Mouse (Mus musculus) heart, embryonic 12.5 days (tissue): ENCODE measurements around the gene Mlx. TPM values are rescaled to one million over a fixed set of nuclear protein-coding genes. Genes with fewer than 3 reads are reported as not detected.
A peak's percentile ranks its signal among the peaks of the same experiment; 100 is the strongest.

ENCODE experiments used
- ATAC-seq: fragments of 200-750 bp; cut with Nextera tagmentation; 2 replicates; pipeline ENCODE4 v1.8.0; 2017; ENCODE audit warnings: moderate TSS enrichment, moderate library complexity; ENCODE audit not compliant: insufficient number of reproducible peaks, low FRiP score
- H3K27ac ChIP-seq: fragments of 300-500 bp; sonication (generic); 2 replicates; pipeline ENCODE4 v1.5.1; 2016; ENCODE audit warnings: mild to moderate bottlenecking, moderate library complexity; ENCODE audit not compliant: poor library complexity, severe bottlenecking
- H3K27me3 ChIP-seq: fragments of 300-500 bp; sonication (generic); replicated peaks from 2 replicates; pipeline ENCODE4 v1.6.1; 2016; ENCODE audit warnings: mild to moderate bottlenecking, moderate library complexity
- H3K36me3 ChIP-seq: fragments of 300-500 bp; sonication (generic); 2 replicates; pipeline ENCODE4 v1.6.1; 2016; ENCODE audit warnings: mild to moderate bottlenecking, moderate library complexity
- H3K4me1 ChIP-seq: fragments of 300-500 bp; sonication (generic); replicated peaks from 2 replicates; pipeline ENCODE4 v1.6.1; 2016; ENCODE audit warnings: mild to moderate bottlenecking
- H3K4me2 ChIP-seq: fragments of 300-500 bp; sonication (generic); 2 replicates; pipeline ENCODE4 v1.6.1; 2016; ENCODE audit warnings: mild to moderate bottlenecking, moderate library complexity
- H3K4me3 ChIP-seq: fragments of 300-500 bp; sonication (generic); 2 replicates; pipeline ENCODE4 v1.5.1; 2016; ENCODE audit warnings: mild to moderate bottlenecking
- H3K9ac ChIP-seq: fragments of 300-500 bp; sonication (generic); 2 replicates; pipeline ENCODE4 v1.6.1; 2016; ENCODE audit warnings: mild to moderate bottlenecking, moderate library complexity
- H3K9me3 ChIP-seq: fragments of 300-500 bp; sonication (generic); replicated peaks from 2 replicates; pipeline ENCODE4 v1.6.1; 2016; ENCODE audit warnings: mild to moderate bottlenecking, moderate library complexity
- WGBS: fragments of 180-500 bp; shearing (Covaris S2); methylation state at CpG from one replicate; pipeline ENCODE4 v1.1.7; 2016; 5-methylcytosine and 5-hydroxymethylcytosine counted together
- polyA plus RNA-seq: library from polyadenylated mRNA; unstranded; fragments of >200 nt; fragmentation: Nextera tagmentation; extraction: Ambion mirVana; gene quantifications from 2 replicates; pipeline ENCODE4 v1.2.1, GENCODE M21; 2016

The Mlx gene
- polyA plus RNA-seq, 1 experiment from 2014 or later = 36.2 TPM

DNA sequence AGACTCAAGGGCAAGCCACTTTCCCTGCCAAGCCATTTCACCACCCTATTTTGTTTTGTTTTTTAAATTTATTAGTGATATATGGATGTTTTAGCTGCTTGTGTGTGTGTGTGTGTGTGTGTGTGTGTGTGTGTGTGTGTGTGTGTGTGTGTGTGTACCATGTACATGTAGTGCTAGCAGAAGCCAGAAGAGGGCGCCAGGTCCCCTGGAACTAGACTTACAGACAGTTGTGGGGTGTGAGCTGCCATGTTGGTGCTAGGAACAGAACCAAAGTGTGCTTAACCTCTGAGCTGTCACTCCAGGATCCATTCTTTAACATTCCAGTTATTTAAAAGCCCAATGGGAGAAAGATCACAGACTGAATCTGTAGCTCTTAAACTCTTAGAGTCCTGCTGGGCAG lies 40.0 kb downstream of the Mlx start:
- Histone ChIP-seq H3K4me1 (peaks cover 11% of the 10 kb centered on the region), H3K4me3 (no peak overlapping the region), H3K27ac (no peak overlapping the region), H3K9me3 (peaks cover 6% of the 10 kb centered on the region), H3K9ac (no peak overlapping the region), H3K4me2 (no peak overlapping the region), H3K27me3 (no peaks in the 10 kb centered on the region), H3K36me3 (peaks cover 51% of the 10 kb centered on the region)
- no peak for ATAC-seq
- 100% methylated on average over 1 of the region's 1 CpGs for WGBS

- Histone ChIP-seq H3K27ac (no peak overlapping the region), H3K4me2 (no peak overlapping the region), H3K36me3 (peaks cover 31% of the 10 kb centered on the region), H3K9me3 (peaks cover 6% of the 10 kb centered on the region), H3K27me3 (no peaks in the 10 kb centered on the region), H3K9ac (no peak overlapping the region), H3K4me3 (no peak overlapping the region), H3K4me1 (peaks cover 11% of the 10 kb centered on the region)
- WGBS = 76% methylated on average over 11 of the region's 11 CpGs
- no peak for ATAC-seq
Observed at GRCm38 (mm10) chr11:101128996-101129577, 42.0 kb downstream of the Mlx start.

GRCm38 (mm10) chr11:101130056-101130756 lies 43.1 kb downstream of the Mlx start:
- H3K36me3 ChIP-seq = peaks cover 22% of the 10 kb centered on the region
- H3K4me3 ChIP-seq = no peak overlapping the region
- H3K27ac ChIP-seq = peak overlapping the region; percentile 88
- peaks cover 16% of the 10 kb centered on the region for H3K4me1 ChIP-seq
- H3K27me3 ChIP-seq = no peaks in the 10 kb centered on the region
- peak overlapping the region; percentile 50 for H3K4me2 ChIP-seq
- peaks cover 6% of the 10 kb centered on the region for H3K9me3 ChIP-seq
- H3K9ac ChIP-seq = 0 out of 2 replicates have a peak overlapping the region, but pooled peaks have one; percentile 40
- ATAC-seq = peak; percentile 41; the same call in 1 of the 2 replicates
- WGBS = 22% methylated on average over 18 of the region's 18 CpGs

- H3K27ac ChIP-seq = no peak overlapping the region
- no peak for ATAC-seq
- H3K36me3 ChIP-seq = peaks cover 12% of the 10 kb centered on the region
- H3K4me2 ChIP-seq = no peak overlapping the region
- 69% methylated on average over 2 of the region's 2 CpGs for WGBS
- H3K9ac ChIP-seq = no peak overlapping the region
- peaks cover 16% of the 10 kb centered on the region for H3K4me1 ChIP-seq
- H3K4me3 ChIP-seq = no peak overlapping the region
- no peaks in the 10 kb centered on the region for H3K27me3 ChIP-seq
- peaks cover 6% of the 10 kb centered on the region for H3K9me3 ChIP-seq
Observed at GRCm38 (mm10) chr11:101131187-101131586, 44.1 kb downstream of the Mlx start.

DNA sequence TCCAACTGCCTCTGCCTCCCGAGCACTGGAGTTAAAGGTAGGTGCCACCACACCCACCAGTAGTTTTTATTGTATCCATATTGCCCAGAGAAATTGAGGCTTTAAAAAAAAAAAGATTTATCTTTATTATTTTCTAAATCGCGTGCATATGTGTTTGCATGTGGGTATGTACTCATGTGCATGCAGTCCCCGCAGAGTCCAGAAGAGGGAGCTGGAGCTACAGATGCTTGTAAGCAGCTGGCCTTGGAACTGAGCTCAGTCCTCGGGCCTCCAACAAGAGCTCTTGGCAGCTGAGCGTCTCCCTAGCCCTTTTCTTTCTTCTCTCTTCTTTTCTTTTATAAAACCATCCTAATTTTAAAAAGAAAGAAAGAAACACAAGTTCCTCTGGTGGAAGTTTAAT lies 44.6 kb downstream of the Mlx start:
- Histone ChIP-seq H3K9ac (no peak overlapping the region), H3K4me2 (no peak overlapping the region), H3K4me3 (no peak overlapping the region), H3K4me1 (peaks cover 16% of the 10 kb centered on the region), H3K36me3 (peaks cover 7% of the 10 kb centered on the region), H3K9me3 (peaks cover 6% of the 10 kb centered on the region), H3K27me3 (no peaks in the 10 kb centered on the region), H3K27ac (no peak overlapping the region)
- ATAC-seq = no peak
- 89% methylated on average over 6 of the region's 6 CpGs for WGBS

GRCm38 (mm10) chr11:101133037-101133436 lies 46.0 kb downstream of the Mlx start:
- H3K36me3 ChIP-seq = no peaks in the 10 kb centered on the region
- no peak overlapping the region for H3K9ac ChIP-seq
- peaks cover 16% of the 10 kb centered on the region for H3K4me1 ChIP-seq
- H3K27me3 ChIP-seq = no peaks in the 10 kb centered on the region
- 43% methylated on average over 12 of the region's 12 CpGs for WGBS
- H3K27ac ChIP-seq = no peak overlapping the region
- H3K9me3 ChIP-seq = no peaks in the 10 kb centered on the region
- no peak overlapping the region for H3K4me2 ChIP-seq
- no peak for ATAC-seq
- no peak overlapping the region for H3K4me3 ChIP-seq

- Histone ChIP-seq H3K27me3 (no peaks in the 10 kb centered on the region), H3K9me3 (no peaks in the 10 kb centered on the region), H3K4me1 (peaks cover 22% of the 10 kb centered on the region), H3K9ac (no peak overlapping the region), H3K36me3 (no peaks in the 10 kb centered on the region), H3K4me2 (no peak overlapping the region), H3K27ac (no peak overlapping the region), H3K4me3 (no peak overlapping the region)
- 71% methylated on average over 13 of the region's 13 CpGs for WGBS
- ATAC-seq = no peak
Observed at GRCm38 (mm10) chr11:101134217-101134865, 47.3 kb downstream of the Mlx start.

GRCm38 (mm10) chr11:101137000-101137399 lies 49.9 kb downstream of the Mlx start:
- no peak overlapping the region for H3K27ac ChIP-seq
- no peak overlapping the region for H3K4me3 ChIP-seq
- H3K4me2 ChIP-seq = no peak overlapping the region
- WGBS = 75% methylated on average over 7 of the region's 7 CpGs
- no peaks in the 10 kb centered on the region for H3K36me3 ChIP-seq
- H3K27me3 ChIP-seq = no peaks in the 10 kb centered on the region
- no peak for ATAC-seq
- peaks cover 27% of the 10 kb centered on the region for H3K4me1 ChIP-seq
- no peaks in the 10 kb centered on the region for H3K9me3 ChIP-seq
- H3K9ac ChIP-seq = no peak overlapping the region

- 27% methylated on average over 15 of the region's 15 CpGs for WGBS
- Histone ChIP-seq H3K4me2 (peak overlapping the region; percentile 38), H3K4me3 (no peak overlapping the region), H3K36me3 (no peaks in the 10 kb centered on the region), H3K27me3 (no peaks in the 10 kb centered on the region), H3K9ac (peak overlapping the region; percentile 31; the same call in 1 of the 2 replicates), H3K9me3 (no peaks in the 10 kb centered on the region), H3K27ac (no peak overlapping the region), H3K4me1 (peaks cover 34% of the 10 kb centered on the region)
- ATAC-seq = no peak
Observed at GRCm38 (mm10) chr11:101138536-101139181, 51.6 kb downstream of the Mlx start.

- peak overlapping the region; percentile 68 for H3K9ac ChIP-seq
- H3K27me3 ChIP-seq = no peaks in the 10 kb centered on the region
- no peaks in the 10 kb centered on the region for H3K9me3 ChIP-seq
- no peaks in the 10 kb centered on the region for H3K36me3 ChIP-seq
- H3K4me2 ChIP-seq = peak overlapping the region; percentile 72
- WGBS = 23% methylated on average over 27 of the region's 27 CpGs
- peak overlapping the region; percentile 50; the same call in 1 of the 2 replicates for H3K27ac ChIP-seq
- ATAC-seq = no peak
- peaks cover 33% of the 10 kb centered on the region for H3K4me1 ChIP-seq
- peak overlapping the region; percentile 43 for H3K4me3 ChIP-seq
Observed at GRCm38 (mm10) chr11:101140164-101140819, 53.2 kb downstream of the Mlx start.
